Mouse (Mus musculus): ENCODE data around the gene Inhbe.
"Not testable (repeated sequence)": the region's sequence is repeated elsewhere in the genome, so short reads cannot be mapped to it uniquely, and the experiment has no call there.

Gene Inhbe

DNA sequence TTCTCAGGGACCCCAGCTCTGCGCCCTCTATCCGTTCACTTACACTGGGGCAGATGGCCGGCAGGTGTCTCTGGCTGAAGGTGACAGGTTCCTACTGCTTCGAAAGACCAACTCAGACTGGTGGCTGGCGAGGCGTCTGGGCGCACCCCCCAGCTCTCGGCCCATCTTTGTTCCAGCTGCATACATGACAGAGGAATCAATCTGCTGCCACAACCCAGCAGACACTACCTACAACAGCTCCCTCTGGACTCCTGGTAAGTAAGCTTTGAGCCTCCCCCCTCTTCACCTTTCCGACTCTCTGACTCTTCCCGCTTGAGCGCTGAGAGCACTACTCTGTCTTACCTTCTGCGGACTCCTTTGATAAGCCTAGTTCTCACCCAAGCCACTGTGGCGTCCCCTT is 32.0 kb downstream of the Inhbe start:
- DNase-seq: no peak

DNA sequence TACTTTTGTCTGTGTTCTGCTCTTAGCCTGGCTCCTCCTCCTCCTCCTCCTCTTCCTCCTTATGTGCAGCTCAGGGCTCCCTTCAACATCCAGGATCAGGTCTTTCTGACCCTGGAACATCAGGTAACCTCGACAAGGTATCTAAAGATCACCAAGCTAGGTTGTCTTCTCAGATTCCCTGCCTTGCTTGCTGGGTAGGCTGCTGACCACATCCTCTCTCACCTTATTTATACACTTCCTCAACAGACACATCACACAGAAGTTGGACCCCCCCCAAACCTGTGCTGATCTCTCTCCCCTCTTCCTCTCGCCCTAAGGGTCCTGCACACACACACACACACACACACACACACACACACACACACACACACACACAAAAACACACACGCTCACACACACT is 32.6 kb downstream of the Inhbe start, which contains the start of gene Arhgap9:
Gene Arhgap9 (plus strand): TSS at position 344 of the 400 bp plus-strand sequence.
- DNase-seq: no peak

DNA sequence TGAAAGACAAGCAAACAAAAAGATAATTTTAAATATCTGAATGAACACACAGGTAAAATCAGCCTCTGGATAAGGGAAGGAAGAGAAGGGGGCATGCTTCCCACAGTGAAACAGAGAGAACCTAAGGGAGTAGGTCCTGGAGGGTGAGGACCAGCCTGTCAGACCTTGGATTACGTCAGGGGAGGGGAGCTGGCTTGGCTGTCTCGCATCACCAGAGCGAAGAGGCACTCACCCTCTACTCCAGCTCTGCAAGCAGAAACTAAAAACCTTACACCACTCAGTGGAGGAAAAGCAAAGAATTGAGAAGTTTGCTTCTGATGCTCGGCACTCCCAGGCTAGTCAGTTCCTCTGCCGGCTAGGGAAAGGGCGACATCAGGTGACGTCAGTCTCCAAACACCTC is 34.2 kb downstream of the Inhbe start:
- DNase-seq: no peak

DNA sequence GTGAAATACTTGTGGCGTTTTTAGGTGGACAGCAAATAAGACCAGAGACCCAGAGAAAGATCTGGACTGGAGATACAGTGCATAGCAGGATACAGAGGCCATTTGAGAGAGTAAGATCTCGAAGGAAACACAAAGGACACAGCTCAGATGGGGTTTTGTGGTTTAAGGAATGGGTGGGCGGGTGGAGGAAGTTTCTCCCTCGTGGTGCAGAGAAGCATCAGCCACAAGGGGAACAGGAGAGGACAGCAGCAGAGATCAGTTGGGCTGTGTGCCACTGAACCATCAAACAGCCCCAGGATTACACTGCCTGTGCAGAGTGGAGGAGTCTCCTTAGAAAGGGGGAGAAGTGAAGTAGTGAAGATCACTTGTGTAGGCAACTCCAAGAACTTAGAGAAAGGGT is 36.2 kb downstream of the Inhbe start:
- DNase-seq: no peak

GRCm38 (mm10) chr10:127317277-127317676 is 36.9 kb downstream of the Inhbe start:
- no peak for DNase-seq

DNA sequence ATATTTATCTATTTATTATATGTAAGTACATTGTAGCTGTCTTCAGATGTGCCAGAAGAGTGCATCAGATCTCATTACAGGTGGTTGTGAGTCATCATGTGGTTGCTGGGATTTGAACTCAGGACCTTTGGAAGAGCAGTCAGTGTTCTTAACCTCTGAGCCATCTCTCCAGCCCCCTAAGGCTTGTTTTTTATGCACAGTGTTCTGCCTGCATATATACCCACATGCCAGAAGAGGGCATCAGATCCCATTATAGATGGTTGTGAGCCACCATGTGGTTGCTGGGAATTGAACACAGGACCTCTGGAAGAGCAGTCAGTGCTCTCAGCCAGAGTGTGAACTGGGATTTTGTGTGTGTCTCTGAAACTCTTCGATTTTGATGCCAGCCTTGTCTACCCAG is 39.3 kb downstream of the Inhbe start:
- DNase-seq: not testable (repeated sequence)

GRCm38 (mm10) chr10:127313516-127313915 is 40.7 kb downstream of the Inhbe start:
- DNase-seq: not testable (repeated sequence)

DNA sequence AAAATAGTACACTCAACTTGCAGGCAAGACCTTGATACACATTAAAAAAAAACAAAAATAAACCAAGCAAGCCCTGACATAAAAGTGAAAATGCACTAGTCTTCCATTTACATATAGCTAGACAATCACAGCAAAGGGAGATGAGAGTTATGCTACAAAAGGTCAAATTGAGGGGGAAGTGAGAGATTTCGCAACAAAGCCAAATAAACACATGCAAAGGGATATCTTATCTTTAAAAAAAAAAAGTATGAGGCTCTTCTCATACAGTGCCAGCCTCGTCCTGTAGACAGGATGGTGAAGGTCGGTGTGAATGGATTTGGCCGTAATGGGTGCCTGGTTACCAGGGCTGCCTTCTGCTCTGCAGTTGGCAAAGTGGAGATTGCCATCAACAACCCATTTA is 41.4 kb downstream of the Inhbe start:
- DNase-seq: no peak

DNA sequence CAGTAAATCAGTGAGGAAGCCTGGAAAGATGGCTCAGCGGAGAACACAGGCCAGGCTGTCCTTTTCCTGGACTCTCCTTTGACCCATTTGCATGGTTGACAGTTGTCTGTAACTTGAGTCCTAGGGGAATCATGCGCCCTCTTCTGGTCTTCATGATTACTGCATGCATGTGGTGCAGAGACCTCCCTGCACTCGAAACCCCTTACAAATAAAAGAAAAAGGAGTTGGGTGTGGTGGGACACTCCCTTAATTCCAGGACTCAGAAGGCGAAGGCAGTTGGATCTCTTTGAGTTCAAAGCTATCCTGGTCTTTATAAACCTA is 41.9 kb downstream of the Inhbe start:
- DNase-seq: peak; percentile 93

DNA sequence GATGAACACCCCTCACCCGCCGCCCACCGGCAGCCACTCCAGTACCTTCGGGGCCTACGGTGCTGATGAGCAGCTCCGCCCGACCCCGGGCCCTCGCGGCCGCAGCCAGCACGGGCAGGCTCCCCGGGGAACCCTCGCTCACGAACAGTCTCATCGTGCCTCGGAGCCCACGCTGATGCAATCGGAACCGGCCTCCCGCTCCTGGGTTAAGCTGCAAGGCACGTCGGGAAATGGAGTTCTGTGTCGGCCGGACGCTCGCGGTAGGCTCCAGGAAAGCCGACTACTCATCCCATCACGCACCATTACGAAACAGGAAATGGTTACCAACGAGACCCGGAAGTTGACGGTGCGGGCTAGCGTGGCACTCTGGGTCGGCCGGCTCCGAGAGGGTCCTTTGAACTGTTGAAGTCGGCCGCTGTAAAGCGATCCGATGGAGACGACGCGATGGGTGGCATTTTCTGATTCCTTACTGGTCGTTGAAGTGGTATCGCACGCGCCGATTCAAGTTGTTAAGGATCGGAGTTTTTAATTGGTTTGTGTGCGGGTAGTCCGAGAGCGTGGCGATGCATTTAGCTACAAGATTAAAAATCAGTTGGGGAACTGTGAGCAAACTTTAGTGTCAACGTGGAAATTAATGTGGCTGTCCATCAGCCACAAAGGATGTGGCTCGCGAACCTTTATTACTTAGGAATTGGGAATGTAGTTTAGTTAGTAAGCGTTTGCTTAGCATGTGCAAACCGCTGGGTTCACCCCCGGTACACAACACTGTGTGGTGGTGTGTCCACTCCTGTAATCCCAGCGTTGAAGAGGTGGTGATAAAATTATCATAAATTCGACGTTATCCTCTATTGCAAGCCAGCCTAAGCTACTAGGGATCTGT is 42.5 kb downstream of the Inhbe start, which contains the start of gene Mars:
Gene Mars (minus strand): TSS at position 311 of the 880 bp plus-strand sequence.
- peak; percentile 93 to 95 for DNase-seq

- DNase-seq: peak in 1 of 2 experiments; percentile 60
Observed at GRCm38 (mm10) chr10:127310523-127311475, 43.4 kb downstream of the Inhbe start.

GRCm38 (mm10) chr10:127309167-127309566 is 45.0 kb downstream of the Inhbe start:
- not testable (repeated sequence) for DNase-seq

GRCm38 (mm10) chr10:127303136-127303535 is 51.1 kb downstream of the Inhbe start:
- no peak for DNase-seq

GRCm38 (mm10) chr10:127300361-127300760 is 53.9 kb downstream of the Inhbe start:
- DNase-seq: no peak
